Mouse (Mus musculus): ENCODE results near the gene Unc5b. TPM values are rescaled to one million over a fixed set of nuclear protein-coding genes. Genes with fewer than 3 reads are reported as not detected.

Gene Unc5b
- total and polyA plus RNA-seq, 3 experiments, result 0.04 to 0.21 (median 0.06) TPM

- Histone ChIP-seq H3K27ac (ENCODE audit: insufficient read depth, low read depth) (no peak overlapping the region), H3K79me2 (replicated peaks; ENCODE audit: control insufficient read depth, extremely low read depth, insufficient read depth, poor library complexity, severe bottlenecking) (no peaks in the 10 kb centered on the region), H3K4me3 (replicated peaks in 1 of 3; ENCODE audit: low read depth in 2 of 3, low read length in 2 of 3, poor library complexity in 1 of 3) (no peak overlapping the region), H3K9ac (ENCODE audit: insufficient read depth, low read depth) (no peak overlapping the region), H3K36me3 (replicated peaks in 1 of 2; ENCODE audit: control insufficient read depth in 1 of 2, insufficient read depth in 1 of 2, low read length in 1 of 2) (no peaks in the 10 kb centered on the region), H3K9me3 (replicated peaks; ENCODE audit: low read length) (no peaks in the 10 kb centered on the region), H3K27me3 (replicated peaks) (peaks cover 95% of the 10 kb centered on the region), H3K4me1 (ENCODE audit: control insufficient read depth in 1 of 2, insufficient read depth in 2 of 2) (0 out of 4 replicates have a peak, but pooled peaks cover 0 to 2% of the 10 kb centered on the region in 2 experiments), H3K4me2 (ENCODE audit: insufficient read depth, low read depth, poor library complexity, severe bottlenecking) (no peak overlapping the region)
- DNase-seq (ENCODE audit: extremely low read depth), result no peak
- in situ Hi-C loops (cut with MboI; ENCODE audit: low pct_ligation_motif_present, low pct_unique_long_range_greater_than_20kb, low sequenced_read_pairs), result no loop called here
- dilution Hi-C loops (cut with MboI; ENCODE audit: extremely low pct_ligation_motif_present, extremely low pct_unique_long_range_greater_than_20kb, low sequenced_read_pairs), result no loop called here
- TF ChIP-seq EP300 (IDR thresholded peaks at IDR 0.05; ENCODE audit: low read length) (no peak), NRF1 (IDR thresholded peaks at IDR 0.05; ENCODE audit: low read depth, low read length) (no peak), ZNF384 (IDR thresholded peaks at IDR 0.05; ENCODE audit: low read depth, low read length) (no peak), MEF2A (IDR thresholded peaks at IDR 0.05; ENCODE audit: borderline replicate concordance, low read depth, low read length) (no peak), RAD21 (IDR thresholded peaks at IDR 0.05; ENCODE audit: low read depth, low read length) (no peak)
Measured at GRCm38 (mm10) chr10:60815855-60816254, 15.5 kb downstream of the Unc5b start.

- TF ChIP-seq ELF1 (IDR thresholded peaks at IDR 0.05; ENCODE audit: low read depth, low read length) (no peak), MAX (IDR thresholded peaks at IDR 0.05; ENCODE audit: low read length) (no peak), POLR2A (IDR thresholded peaks at IDR 0.05; ENCODE audit: low read depth, low read length) (no peak), POLR2AphosphoS2 (IDR thresholded peaks at IDR 0.05; ENCODE audit: low read depth, low read length) (no peak)
- H3K4me2 ChIP-seq (ENCODE audit: insufficient read depth, low read depth, poor library complexity, severe bottlenecking), result no peak overlapping the region
- no peak for DNase-seq (ENCODE audit: extremely low read depth)
- H3K9me3 ChIP-seq (replicated peaks; ENCODE audit: low read length), result no peaks in the 10 kb centered on the region
- H3K4me1 ChIP-seq (ENCODE audit: control insufficient read depth in 1 of 2, insufficient read depth in 2 of 2), result 0 out of 4 replicates have a peak, but pooled peaks cover 0 to 2% of the 10 kb centered on the region in 2 experiments
- in situ Hi-C loops (cut with MboI; ENCODE audit: low pct_ligation_motif_present, low pct_unique_long_range_greater_than_20kb, low sequenced_read_pairs) (no loop called here), dilution Hi-C loops (cut with MboI; ENCODE audit: extremely low pct_ligation_motif_present, extremely low pct_unique_long_range_greater_than_20kb, low sequenced_read_pairs) (no loop called here)
- no peaks in the 10 kb centered on the region for H3K36me3 ChIP-seq (replicated peaks in 1 of 2; ENCODE audit: control insufficient read depth in 1 of 2, insufficient read depth in 1 of 2, low read length in 1 of 2)
- H3K27me3 ChIP-seq (replicated peaks), result peaks cover 95% of the 10 kb centered on the region
- no peak overlapping the region for H3K9ac ChIP-seq (ENCODE audit: insufficient read depth, low read depth)
- no peaks in the 10 kb centered on the region for H3K79me2 ChIP-seq (replicated peaks; ENCODE audit: control insufficient read depth, extremely low read depth, insufficient read depth, poor library complexity, severe bottlenecking)
- H3K27ac ChIP-seq (ENCODE audit: insufficient read depth, low read depth), result no peak overlapping the region
- no peak overlapping the region for H3K4me3 ChIP-seq (replicated peaks in 1 of 3; ENCODE audit: low read depth in 2 of 3, low read length in 2 of 3, poor library complexity in 1 of 3)
Measured at GRCm38 (mm10) chr10:60815059-60815458, 16.3 kb downstream of the Unc5b start.

GRCm38 (mm10) chr10:60814444-60815057 lies 16.8 kb downstream of the Unc5b start:
- no peak overlapping the region for H3K27ac ChIP-seq (ENCODE audit: insufficient read depth, low read depth)
- no peak for DNase-seq (ENCODE audit: extremely low read depth)
- H3K4me2 ChIP-seq (ENCODE audit: insufficient read depth, low read depth, poor library complexity, severe bottlenecking), result no peak overlapping the region
- peaks cover under 1 to 2% of the 10 kb centered on the region in 2 experiments; a peak in 1 of 4 replicates for H3K4me1 ChIP-seq (ENCODE audit: control insufficient read depth in 1 of 2, insufficient read depth in 2 of 2)
- H3K79me2 ChIP-seq (replicated peaks; ENCODE audit: control insufficient read depth, extremely low read depth, insufficient read depth, poor library complexity, severe bottlenecking), result no peaks in the 10 kb centered on the region
- H3K4me3 ChIP-seq (replicated peaks in 1 of 3; ENCODE audit: low read depth in 2 of 3, low read length in 2 of 3, poor library complexity in 1 of 3), result no peak overlapping the region
- no peaks in the 10 kb centered on the region for H3K9me3 ChIP-seq (replicated peaks; ENCODE audit: low read length)
- dilution Hi-C loops (cut with MboI; ENCODE audit: extremely low pct_ligation_motif_present, extremely low pct_unique_long_range_greater_than_20kb, low sequenced_read_pairs) (no loop called here), in situ Hi-C loops (cut with MboI; ENCODE audit: low pct_ligation_motif_present, low pct_unique_long_range_greater_than_20kb, low sequenced_read_pairs) (no loop called here)
- H3K36me3 ChIP-seq (replicated peaks in 1 of 2; ENCODE audit: control insufficient read depth in 1 of 2, insufficient read depth in 1 of 2, low read length in 1 of 2), result no peaks in the 10 kb centered on the region
- H3K9ac ChIP-seq (ENCODE audit: insufficient read depth, low read depth), result no peak overlapping the region
- peaks cover 95% of the 10 kb centered on the region for H3K27me3 ChIP-seq (replicated peaks)
- TF ChIP-seq TCF12 (IDR thresholded peaks at IDR 0.05; ENCODE audit: low read depth, low read length) (no peak), ZC3H11A (IDR thresholded peaks at IDR 0.05; ENCODE audit: low read depth, low read length) (no peak), POLR2AphosphoS2 (IDR thresholded peaks at IDR 0.05; ENCODE audit: low read depth, low read length) (no peak), MYC (IDR thresholded peaks at IDR 0.05; ENCODE audit: low read depth, low read length) (no peak), PAX5 (IDR thresholded peaks at IDR 0.05; ENCODE audit: low read length) (no peak), GABPA (IDR thresholded peaks at IDR 0.05; ENCODE audit: insufficient replicate concordance, low read depth, low read length) (no peak), SIN3A (IDR thresholded peaks at IDR 0.05; ENCODE audit: low read length) (no peak), CHD1 (IDR thresholded peaks at IDR 0.05; ENCODE audit: low read depth, low read length) (no peak), SMC3 (IDR thresholded peaks at IDR 0.05; ENCODE audit: low read depth, low read length) (no peak), USF2 (conservative IDR thresholded peaks at IDR 0.05; ENCODE audit: low read depth, low read length) (no peak), MAZ (IDR thresholded peaks at IDR 0.05; ENCODE audit: low read depth, low read length) (no peak), KAT2A (IDR thresholded peaks at IDR 0.05; ENCODE audit: insufficient replicate concordance, low read length) (no peak), JUND (conservative IDR thresholded peaks at IDR 0.05; ENCODE audit: low read depth, low read length) (no peak), MAX (IDR thresholded peaks at IDR 0.05; ENCODE audit: low read length) (no peak), ETS1 (conservative IDR thresholded peaks at IDR 0.05; ENCODE audit: low read depth, low read length) (no peak), TBP (conservative IDR thresholded peaks at IDR 0.05; ENCODE audit: low read depth, low read length) (no peak), JUN (IDR thresholded peaks at IDR 0.05; ENCODE audit: insufficient read depth, low read depth, low read length) (no peak), E2F4 (IDR thresholded peaks at IDR 0.05; ENCODE audit: insufficient replicate concordance, low read depth, low read length) (no peak), MXI1 (IDR thresholded peaks at IDR 0.05; ENCODE audit: low read depth, low read length) (no peak)
